Mouse (Mus musculus) left cerebral cortex, postnatal 14 days (tissue): ENCODE measurements at regions not wholly inside any gene's neighbourhood (a gene's known extent, or its start where the extent isn't known, plus 50 kb on each side); places are given as distances from the start of the nearest gene placed in this dataset.

Experiments
- DNase-seq, 2 experiments: peaks; one replicate each; pipeline ENCODE4 v3.0.0; 2021 to 2022; ENCODE audit warnings: low spot score in 2 of 2, mixed read lengths in 1 of 2
- intact Hi-C: fragments of 180-260 bp; cut with DNase I; formaldehyde crosslinking; loops from one replicate; pipeline ENCODE4 v1.15.1; 2025

GRCm38 (mm10) chr1:41551271-41551670 is 745.9 kb downstream of the Tmem182 start:
- no peak for DNase-seq
- intact Hi-C loops = no loop called here

- peak; percentile 11 to 12 for DNase-seq
Measured at GRCm38 (mm10) chr1:41555607-41556006, 750.2 kb downstream of the Tmem182 start.

GRCm38 (mm10) chr1:41559101-41559665 is 753.8 kb downstream of the Tmem182 start:
- no peak for DNase-seq
- intact Hi-C loops = no loop called here

More at GRCm38 (mm10) chr1:41555607-41556006, 750.2 kb downstream of the Tmem182 start:
- intact Hi-C loops = no loop called here

GRCm38 (mm10) chr1:41559991-41560390 is 754.6 kb downstream of the Tmem182 start:
- intact Hi-C loops = no loop called here
- no peak for DNase-seq

GRCm38 (mm10) chr1:41603471-41603870 is 798.1 kb downstream of the Tmem182 start:
- intact Hi-C loops = no loop called here
- DNase-seq = no peak

GRCm38 (mm10) chr1:41604996-41605747 is 799.8 kb downstream of the Tmem182 start:
- intact Hi-C loops = no loop called here
- DNase-seq = peak in 1 of 2 experiments; percentile 3

- intact Hi-C loops = no loop called here
- DNase-seq = no peak
Measured at GRCm38 (mm10) chr1:41605748-41606131, 800.3 kb downstream of the Tmem182 start.

GRCm38 (mm10) chr1:41610783-41611182 is 805.4 kb downstream of the Tmem182 start:
- no peak for DNase-seq
- intact Hi-C loops = no loop called here

GRCm38 (mm10) chr1:41651804-41652203 is 846.4 kb downstream of the Tmem182 start:
- intact Hi-C loops = no loop called here
- no peak for DNase-seq

GRCm38 (mm10) chr1:41652210-41652609 is 846.8 kb downstream of the Tmem182 start:
- intact Hi-C loops = no loop called here

GRCm38 (mm10) chr1:41652646-41653427 is 847.4 kb downstream of the Tmem182 start:
- intact Hi-C loops = no loop called here
- peak; percentile 50 to 64 for DNase-seq

More at GRCm38 (mm10) chr1:41652210-41652609, 846.8 kb downstream of the Tmem182 start:
- no peak for DNase-seq

- intact Hi-C loops = loop anchor here (10.0 kb wide), 1 partner anchor 1021 kb away; the partner anchor contains the start of gene Pou3f3
- no peak for DNase-seq
Measured at GRCm38 (mm10) chr1:41674086-41674485, 868.7 kb downstream of the Tmem182 start.

- intact Hi-C loops = loop anchor here (10.0 kb wide), 1 partner anchor 1019 kb away; the partner anchor contains the start of gene Pou3f3
- no peak for DNase-seq
Measured at GRCm38 (mm10) chr1:41675345-41675744, 869.9 kb downstream of the Tmem182 start.

- intact Hi-C loops = no loop called here
Measured at GRCm38 (mm10) chr1:41705692-41706091, 900.3 kb downstream of the Tmem182 start.

GRCm38 (mm10) chr1:41742644-41743331 is 937.4 kb downstream of the Tmem182 start:
- intact Hi-C loops = no loop called here
- DNase-seq = no peak

More at GRCm38 (mm10) chr1:41705692-41706091, 900.3 kb downstream of the Tmem182 start:
- DNase-seq = no peak

GRCm38 (mm10) chr1:41743332-41743710 is 937.9 kb downstream of the Tmem182 start:
- intact Hi-C loops = no loop called here

GRCm38 (mm10) chr1:41744531-41744930 is 939.1 kb downstream of the Tmem182 start:
- DNase-seq = no peak
- intact Hi-C loops = no loop called here

More at GRCm38 (mm10) chr1:41743332-41743710, 937.9 kb downstream of the Tmem182 start:
- no peak for DNase-seq

GRCm38 (mm10) chr1:41759366-41759765 is 936.2 kb upstream of the Pou3f3 start:
- DNase-seq = no peak
- intact Hi-C loops = no loop called here
